Comparison of ENCODE assay signal across 8 mouse cellular contexts in the genomic region with DNA sequence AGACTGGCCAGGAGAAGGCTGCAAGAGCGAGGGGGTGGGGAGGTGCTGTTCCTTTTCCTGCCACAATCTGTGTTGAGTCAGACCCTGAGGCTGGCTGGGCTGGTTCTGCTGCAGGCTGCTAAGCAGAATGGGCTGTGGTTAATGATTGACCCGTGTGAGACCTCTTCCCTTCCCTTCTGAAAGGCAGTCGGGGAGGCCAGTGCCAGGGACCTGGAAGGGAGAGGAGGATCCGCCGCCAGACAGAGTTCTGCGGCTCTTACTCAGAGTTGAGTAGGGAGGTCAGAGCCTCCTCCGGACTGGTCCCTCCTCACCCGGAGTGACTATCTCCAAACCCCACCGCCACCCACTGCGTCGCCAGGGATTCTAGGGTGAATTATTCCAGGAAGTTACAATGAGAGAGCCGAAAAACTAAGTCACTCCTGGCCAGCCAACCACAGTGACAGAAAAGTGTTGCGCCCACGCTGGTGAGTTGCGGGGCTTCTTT. TPM values are rescaled to one million over a fixed set of nuclear protein-coding genes. Genes with fewer than 3 reads are reported as not detected.
DNase-seq lines count a peak whose midpoint lies in the region; ATAC-seq and TF ChIP-seq lines count a peak whose summit lies in the region.

A gene (plus strand): TSS at position 206 of the 484 bp plus-strand sequence.

- H3K79me2 ChIP-seq in C2C12 (ENCODE audit: control insufficient read depth, insufficient read depth), result peaks cover 44% of the 10 kb centered on the region

- H3K36me3 ChIP-seq in C2C12 (ENCODE audit: control insufficient read depth, insufficient read depth), result no peaks in the 10 kb centered on the region
- no peaks in the 10 kb centered on the region for H3K36me3 ChIP-seq in embryonic facial prominence, embryonic 14.5 days (ENCODE audit: control insufficient read depth, insufficient read depth, low read length)
- no peaks in the 10 kb centered on the region for H3K36me3 ChIP-seq in lung, embryonic 16.5 days (ENCODE audit: control insufficient read depth, insufficient read depth, low read length)
- no peaks in the 10 kb centered on the region for H3K36me3 ChIP-seq in forebrain, embryonic 14.5 days (ENCODE audit: control insufficient read depth, insufficient read depth, low read length)

- H3K79me3 ChIP-seq in C2C12 (ENCODE audit: low read depth), result peaks cover 24% of the 10 kb centered on the region

- DNase-seq in embryonic facial prominence, embryonic 14.5 days (ENCODE audit: low spot score), result peak; percentile 30
- peak; percentile 82 to 89 for DNase-seq in kidney, adult 8-10 months
- peak; percentile 68 for DNase-seq in urinary bladder, postnatal 25 days (ENCODE audit: low spot score)
- DNase-seq in frontal cortex, postnatal 10 days (ENCODE audit: low spot score in 2 of 2), result no peak
- DNase-seq in spleen, postnatal 36 days (ENCODE audit: low spot score in 2 of 2), result no peak
- no peak for DNase-seq in forebrain, embryonic 14.5 days (ENCODE audit: low spot score)

- no peak within 1 kb of the TSS for H3K4me2 ChIP-seq in embryonic facial prominence, embryonic 14.5 days (ENCODE audit: low read depth, low read length)
- H3K4me2 ChIP-seq in lung, embryonic 16.5 days (ENCODE audit: low read depth, low read length), result peak within 1 kb of the TSS; percentile 54
- no peak within 1 kb of the TSS for H3K4me2 ChIP-seq in forebrain, embryonic 14.5 days (ENCODE audit: low read length)

- no peaks in the 10 kb centered on the region for H3K27me3 ChIP-seq in C2C12 (ENCODE audit: control insufficient read depth, insufficient read depth, insufficient read length)
- no peaks in the 10 kb centered on the region for H3K27me3 ChIP-seq in embryonic facial prominence, embryonic 14.5 days (replicated peaks; ENCODE audit: control insufficient read depth, insufficient read depth, low read length)
- no peaks in the 10 kb centered on the region for H3K27me3 ChIP-seq in lung, embryonic 16.5 days (ENCODE audit: control insufficient read depth, insufficient read depth, low read depth, low read length)
- no peaks in the 10 kb centered on the region for H3K27me3 ChIP-seq in forebrain, embryonic 14.5 days (replicated peaks; ENCODE audit: control insufficient read depth, insufficient read depth, low read length)

- WGBS in embryonic facial prominence, embryonic 14.5 days, result 47% methylated on average over 15 of the region's 15 CpGs
- WGBS in lung, embryonic 16.5 days, result 25% methylated on average over 15 of the region's 15 CpGs
- 80% methylated on average over 15 of the region's 15 CpGs for WGBS in forebrain, embryonic 14.5 days

- H3ac ChIP-seq in C2C12 (ENCODE audit: control insufficient read depth, insufficient read length, low read depth), result no peak within 1 kb of the TSS

- H3K9me3 ChIP-seq in embryonic facial prominence, embryonic 14.5 days (ENCODE audit: control insufficient read depth, low read length), result no peaks in the 10 kb centered on the region
- no peaks in the 10 kb centered on the region for H3K9me3 ChIP-seq in lung, embryonic 16.5 days (ENCODE audit: control insufficient read depth, low read length)
- H3K9me3 ChIP-seq in forebrain, embryonic 14.5 days (replicated peaks; ENCODE audit: control insufficient read depth, low read length), result no peaks in the 10 kb centered on the region

- ATAC-seq in embryonic facial prominence, embryonic 14.5 days (ENCODE audit: low read depth), result peak; percentile 6; the same call in 1 of the 2 replicates
- peak; percentile 92 for ATAC-seq in lung, embryonic 16.5 days (ENCODE audit: low read depth)
- no peak for ATAC-seq in forebrain, embryonic 14.5 days

- TF ChIP-seq CTCF in C2C12 (IDR thresholded peaks at IDR 0.05; ENCODE audit: control insufficient read depth, insufficient read depth, insufficient read length), result no peak

- H3K27ac ChIP-seq in embryonic facial prominence, embryonic 14.5 days (replicated peaks; ENCODE audit: low read depth, low read length), result no peak within 1 kb of the TSS
- H3K27ac ChIP-seq in lung, embryonic 16.5 days (ENCODE audit: low read length), result peak within 1 kb of the TSS; percentile 78
- no peak within 1 kb of the TSS for H3K27ac ChIP-seq in forebrain, embryonic 14.5 days (ENCODE audit: low read depth, low read length)

- peak within 1 kb of the TSS; percentile 23 for H3K4me3 ChIP-seq in C2C12 (ENCODE audit: insufficient read depth, poor library complexity, severe bottlenecking)
- H3K4me3 ChIP-seq in embryonic facial prominence, embryonic 14.5 days (ENCODE audit: low read depth, low read length), result no peak within 1 kb of the TSS
- peak within 1 kb of the TSS; percentile 35 for H3K4me3 ChIP-seq in lung, embryonic 16.5 days (ENCODE audit: low read length)
- no peak within 1 kb of the TSS for H3K4me3 ChIP-seq in forebrain, embryonic 14.5 days (ENCODE audit: low read depth, low read length)

- no peaks in the 10 kb centered on the region for H3K4me1 ChIP-seq in embryonic facial prominence, embryonic 14.5 days (ENCODE audit: control insufficient read depth, insufficient read depth, low read length)
- H3K4me1 ChIP-seq in lung, embryonic 16.5 days (replicated peaks; ENCODE audit: control insufficient read depth, insufficient read depth, low read length), result peaks cover 18% of the 10 kb centered on the region; the same call in 1 of the 2 replicates
- H3K4me1 ChIP-seq in forebrain, embryonic 14.5 days (ENCODE audit: control insufficient read depth, insufficient read depth, low read length), result no peaks in the 10 kb centered on the region

- H3K9ac ChIP-seq in embryonic facial prominence, embryonic 14.5 days (ENCODE audit: low read depth, low read length), result no peak within 1 kb of the TSS
- peak within 1 kb of the TSS; percentile 42 for H3K9ac ChIP-seq in lung, embryonic 16.5 days (ENCODE audit: low read length)
- no peak within 1 kb of the TSS for H3K9ac ChIP-seq in forebrain, embryonic 14.5 days (ENCODE audit: low read length)

TF ChIP-seq in C2C12, 6 proteins besides CTCF, POLR2A, EP300 and RAD21:
- no peak for TF ChIP-seq CEBPB (IDR thresholded peaks at IDR 0.05; ENCODE audit: low read depth)
- peak; percentile 58 for TF ChIP-seq MAX (IDR thresholded peaks at IDR 0.05)

RNA-seq across cellular contexts. Expression of the gene that starts here (rescaled TPM):
- polyA plus RNA-seq in C2C12 (2012; fragmentation: generic; extraction: Trizol), result 7.6 TPM
- 0.07 and 0.26 TPM in 2 replicates for polyA plus RNA-seq in embryonic facial prominence, embryonic 14.5 days (2014; fragmentation: Nextera tagmentation; extraction: Ambion mirVana)
- 4.6 and 4.9 TPM in 2 replicates for polyA plus RNA-seq in lung, embryonic 16.5 days (2015; fragmentation: Nextera tagmentation; extraction: Ambion mirVana)
- not detected in 2 replicates for polyA plus RNA-seq in forebrain, embryonic 14.5 days (2014; fragmentation: Nextera tagmentation; extraction: Ambion mirVana)

Comparison
In these comparisons a context has a peak if more than half of its experiments do, and no peak if none do; other contexts are left out.
1. Peak in DNase-seq and ATAC-seq in embryonic facial prominence, embryonic 14.5 days; RNA of the gene not detected or under 1 TPM.
2. H3K4me3 ChIP-seq: peak in C2C12 (single experiment) and lung, embryonic 16.5 days (single experiment); none in embryonic facial prominence, embryonic 14.5 days (single experiment) and forebrain, embryonic 14.5 days (single experiment).
3. DNase-seq: peak in kidney, adult 8-10 months (2 of 2) and urinary bladder, postnatal 25 days (single experiment); none in frontal cortex, postnatal 10 days (0 of 2), spleen, postnatal 36 days (0 of 2) and forebrain, embryonic 14.5 days (single experiment).